Mouse (Mus musculus) kidney, adult 2 months (tissue): ENCODE data around the gene Tmigd1.

Experiments
- CTCF ChIP-seq: fragments of 200-500 bp; conservative IDR thresholded peaks from 2 replicates; pipeline ENCODE4 v1.5.1; 2011; ENCODE audit warnings: low read depth, mild to moderate bottlenecking, control low read depth, low read length, moderate library complexity, mixed read lengths; ENCODE audit not compliant: insufficient read depth, insufficient read length
- POLR2A ChIP-seq: fragments of 200-500 bp; IDR thresholded peaks from one replicate; pipeline ENCODE4 v1.6.1; 2011; ENCODE audit warnings: low read depth, low read length, control low read depth

DNA sequence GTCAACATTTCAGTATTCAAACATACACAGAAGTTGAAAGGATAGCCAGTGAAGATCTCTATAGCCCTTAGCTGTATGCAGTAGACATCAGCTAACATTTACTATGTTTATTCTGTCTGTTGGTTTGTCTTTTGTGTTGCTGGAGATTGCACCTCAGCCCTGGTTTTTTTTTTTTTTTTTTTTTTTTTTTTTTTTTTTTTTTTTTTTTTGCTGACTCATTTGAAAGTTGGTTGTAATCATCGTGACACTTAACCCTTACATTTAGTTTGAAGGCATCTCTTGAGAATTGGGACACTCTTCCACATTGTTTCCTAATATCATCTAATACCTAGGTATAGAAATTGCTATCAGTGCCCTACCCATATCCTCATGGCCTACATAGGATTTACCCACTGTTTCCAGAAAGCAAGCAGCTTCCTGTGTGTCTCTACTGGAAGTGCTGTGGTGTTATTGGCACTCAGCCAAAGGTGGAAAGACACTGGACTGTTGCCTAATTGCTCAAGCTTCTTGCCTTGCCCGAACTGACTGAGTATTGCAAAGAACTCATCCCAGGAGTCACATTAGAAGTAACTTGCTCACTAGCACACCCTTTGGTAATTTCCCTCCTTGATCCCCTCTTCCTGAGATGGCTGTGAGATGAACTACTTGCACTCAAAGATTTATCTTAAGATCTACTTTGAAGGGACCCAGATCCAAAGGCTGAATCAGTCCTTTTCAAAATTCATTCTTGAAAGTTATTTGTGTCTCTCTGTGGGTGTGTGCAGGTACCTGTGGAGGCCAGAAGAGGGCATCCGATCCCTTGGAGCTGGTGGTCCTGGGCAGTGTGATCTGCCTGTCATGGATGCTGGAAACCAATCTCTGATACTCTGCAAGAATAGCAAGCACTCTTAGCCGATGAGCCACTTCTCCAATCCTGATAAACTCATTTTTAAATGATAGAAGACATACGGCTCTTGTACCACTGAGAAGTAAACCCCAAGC, 1.9 kb upstream of the Tmigd1 start:
- TF ChIP-seq CTCF (peak; percentile 62), POLR2A (no peak)
